Mouse (Mus musculus): ENCODE results near the gene Best2. TPM values are rescaled to one million over a fixed set of nuclear protein-coding genes. Genes with fewer than 3 reads are reported as not detected.

Best2 gene
- polyA plus RNA-seq, 1 experiment from 2014 or later, result not detected

- peaks cover 61% of the 10 kb centered on the region for H3K4me1 ChIP-seq (replicated peaks; ENCODE audit: control insufficient read depth, insufficient read depth, low read length)
- H3K9ac ChIP-seq (ENCODE audit: low read length), result no peak overlapping the region
- H3K4me3 ChIP-seq (ENCODE audit: low read depth, low read length), result no peak overlapping the region
- no peaks in the 10 kb centered on the region for H3K9me3 ChIP-seq (ENCODE audit: control insufficient read depth, low read length)
- peaks cover 18% of the 10 kb centered on the region for H3K27me3 ChIP-seq (replicated peaks; ENCODE audit: control insufficient read depth, insufficient read depth, low read length)
- H3K27ac ChIP-seq (ENCODE audit: low read depth), result 0 out of 2 replicates have a peak overlapping the region, but pooled peaks have one; percentile 77
- DNase-seq (ENCODE audit: low spot score) (no peak), ATAC-seq (replicated peaks; ENCODE audit: low FRiP score, low TSS enrichment, low read depth) (no peak)
- no peaks in the 10 kb centered on the region for H3K36me3 ChIP-seq (ENCODE audit: control insufficient read depth, insufficient read depth, low read length)
- WGBS, result 77% methylated on average over 15 of the region's 15 CpGs
- no peak overlapping the region for H3K4me2 ChIP-seq (ENCODE audit: low read length)
Observed at GRCm38 (mm10) chr8:84981644-84982498, 32.5 kb downstream of the Best2 start.

GRCm38 (mm10) chr8:84980622-84981358, 33.5 kb downstream of the Best2 start:
- H3K4me3 ChIP-seq (ENCODE audit: low read depth, low read length), result no peak overlapping the region
- peaks cover 68% of the 10 kb centered on the region for H3K4me1 ChIP-seq (replicated peaks; ENCODE audit: control insufficient read depth, insufficient read depth, low read length)
- H3K36me3 ChIP-seq (ENCODE audit: control insufficient read depth, insufficient read depth, low read length), result no peaks in the 10 kb centered on the region
- no peaks in the 10 kb centered on the region for H3K9me3 ChIP-seq (ENCODE audit: control insufficient read depth, low read length)
- peak overlapping the region; percentile 77 for H3K27ac ChIP-seq (ENCODE audit: low read depth)
- ATAC-seq (replicated peaks; ENCODE audit: low FRiP score, low TSS enrichment, low read depth) (no peak), DNase-seq (ENCODE audit: low spot score) (peak; percentile 73)
- peak overlapping the region; percentile 49; the same call in 1 of the 2 replicates for H3K9ac ChIP-seq (ENCODE audit: low read length)
- peaks cover 8% of the 10 kb centered on the region for H3K27me3 ChIP-seq (replicated peaks; ENCODE audit: control insufficient read depth, insufficient read depth, low read length)
- H3K4me2 ChIP-seq (ENCODE audit: low read length), result peak overlapping the region; percentile 99
- 34% methylated on average over 11 of the region's 11 CpGs for WGBS

GRCm38 (mm10) chr8:84979599-84980421, 34.5 kb downstream of the Best2 start:
- WGBS, result under 1% methylated on average over 42 of the region's 42 CpGs
- Histone ChIP-seq H3K4me2 (ENCODE audit: low read length) (peak overlapping the region; percentile 99), H3K4me1 (replicated peaks; ENCODE audit: control insufficient read depth, insufficient read depth, low read length) (peaks cover 65% of the 10 kb centered on the region), H3K4me3 (ENCODE audit: low read depth, low read length) (peak overlapping the region; percentile 54), H3K36me3 (ENCODE audit: control insufficient read depth, insufficient read depth, low read length) (peaks cover 6% of the 10 kb centered on the region; the same call in 1 of the 2 replicates), H3K9ac (ENCODE audit: low read length) (peak overlapping the region; percentile 49), H3K9me3 (ENCODE audit: control insufficient read depth, low read length) (no peaks in the 10 kb centered on the region), H3K27me3 (replicated peaks; ENCODE audit: control insufficient read depth, insufficient read depth, low read length) (peaks cover 8% of the 10 kb centered on the region), H3K27ac (ENCODE audit: low read depth) (peak overlapping the region; percentile 77)
- DNase-seq (ENCODE audit: low spot score), result peak; percentile 94
- ATAC-seq (replicated peaks; ENCODE audit: low FRiP score, low TSS enrichment, low read depth), result peak; percentile 36

GRCm38 (mm10) chr8:84978248-84978940, 35.9 kb downstream of the Best2 start, which contains the start of gene Junb:
TSS of gene Junb (minus strand) at chr8:84978718.
- H3K9ac ChIP-seq (ENCODE audit: low read length), result peak within 1 kb of the TSS; percentile 67
- peak within 1 kb of the TSS; percentile 54 for H3K4me3 ChIP-seq (ENCODE audit: low read depth, low read length)
- peak; percentile 56 for ATAC-seq (replicated peaks; ENCODE audit: low FRiP score, low TSS enrichment, low read depth)
- H3K4me2 ChIP-seq (ENCODE audit: low read length), result peak within 1 kb of the TSS; percentile 99
- under 1% methylated on average over 63 of the region's 63 CpGs for WGBS
- H3K4me1 ChIP-seq (replicated peaks; ENCODE audit: control insufficient read depth, insufficient read depth, low read length), result peaks cover 64% of the 10 kb centered on the region
- DNase-seq (ENCODE audit: low spot score), result peak; percentile 94
- peaks cover 19% of the 10 kb centered on the region for H3K36me3 ChIP-seq (ENCODE audit: control insufficient read depth, insufficient read depth, low read length)
- H3K9me3 ChIP-seq (ENCODE audit: control insufficient read depth, low read length), result no peaks in the 10 kb centered on the region
- H3K27me3 ChIP-seq (replicated peaks; ENCODE audit: control insufficient read depth, insufficient read depth, low read length), result peaks cover 8% of the 10 kb centered on the region
- H3K27ac ChIP-seq (ENCODE audit: low read depth), result peak within 1 kb of the TSS; percentile 77

DNA sequence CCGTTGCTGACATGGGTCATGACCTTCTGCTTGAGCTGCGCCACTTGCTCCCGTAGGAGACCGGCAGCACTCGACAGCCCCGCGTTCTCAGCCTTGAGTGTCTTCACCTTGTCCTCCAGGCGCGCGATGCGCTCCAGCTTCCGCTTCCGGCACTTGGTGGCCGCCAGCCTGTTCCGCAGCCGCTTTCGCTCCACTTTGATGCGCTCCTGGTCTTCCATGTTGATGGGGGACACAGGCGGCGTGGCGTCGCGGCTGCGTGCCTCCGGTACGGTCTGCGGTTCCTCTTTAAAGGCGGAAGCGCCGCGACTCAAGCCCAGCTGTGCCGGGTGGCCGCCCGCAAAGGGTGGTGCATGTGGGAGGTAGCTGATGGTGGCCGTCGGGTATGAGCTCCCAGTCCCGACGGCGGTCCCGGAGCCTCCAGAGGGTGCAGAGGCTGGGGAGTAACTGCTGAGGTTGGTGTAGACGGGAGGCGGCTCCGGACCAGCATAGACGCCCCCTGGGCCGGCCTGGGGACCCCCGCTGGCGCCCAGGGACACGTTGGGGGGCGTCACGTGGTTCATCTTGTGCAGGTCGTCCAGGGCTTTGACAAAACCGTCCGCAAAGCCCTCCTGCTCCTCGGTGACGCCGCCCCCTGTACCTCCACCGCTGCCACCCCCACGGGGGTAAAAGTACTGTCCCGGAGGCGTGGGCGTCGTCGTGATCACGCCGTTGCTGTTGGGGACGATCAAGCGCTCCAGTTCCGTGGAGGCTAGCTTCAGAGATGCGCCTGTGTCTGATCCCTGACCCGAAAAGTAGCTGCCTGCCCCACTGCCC, 36.7 kb downstream of the Best2 start:
- WGBS, result 1% methylated on average over 70 of the region's 70 CpGs
- Histone ChIP-seq H3K27me3 (replicated peaks; ENCODE audit: control insufficient read depth, insufficient read depth, low read length) (peaks cover 8% of the 10 kb centered on the region), H3K4me1 (replicated peaks; ENCODE audit: control insufficient read depth, insufficient read depth, low read length) (peaks cover 64% of the 10 kb centered on the region), H3K4me3 (ENCODE audit: low read depth, low read length) (peak overlapping the region; percentile 54), H3K4me2 (ENCODE audit: low read length) (peak overlapping the region; percentile 99), H3K9ac (ENCODE audit: low read length) (peak overlapping the region; percentile 67), H3K9me3 (ENCODE audit: control insufficient read depth, low read length) (no peaks in the 10 kb centered on the region), H3K36me3 (ENCODE audit: control insufficient read depth, insufficient read depth, low read length) (peaks cover 27% of the 10 kb centered on the region), H3K27ac (ENCODE audit: low read depth) (peak overlapping the region; percentile 70)
- peak; percentile 86 for DNase-seq (ENCODE audit: low spot score)
- ATAC-seq (replicated peaks; ENCODE audit: low FRiP score, low TSS enrichment, low read depth), result no peak

- peaks cover 8% of the 10 kb centered on the region for H3K27me3 ChIP-seq (replicated peaks; ENCODE audit: control insufficient read depth, insufficient read depth, low read length)
- H3K9ac ChIP-seq (ENCODE audit: low read length), result peak overlapping the region; percentile 67
- H3K4me2 ChIP-seq (ENCODE audit: low read length), result peak overlapping the region; percentile 99
- ATAC-seq (replicated peaks; ENCODE audit: low FRiP score, low TSS enrichment, low read depth) (no peak), DNase-seq (ENCODE audit: low spot score) (peak; percentile 63)
- H3K36me3 ChIP-seq (ENCODE audit: control insufficient read depth, insufficient read depth, low read length), result peaks cover 34% of the 10 kb centered on the region
- H3K9me3 ChIP-seq (ENCODE audit: control insufficient read depth, low read length), result no peaks in the 10 kb centered on the region
- peaks cover 59% of the 10 kb centered on the region for H3K4me1 ChIP-seq (replicated peaks; ENCODE audit: control insufficient read depth, insufficient read depth, low read length)
- peak overlapping the region; percentile 73 for H3K27ac ChIP-seq (ENCODE audit: low read depth)
- WGBS, result 3% methylated on average over 25 of the region's 25 CpGs
- H3K4me3 ChIP-seq (ENCODE audit: low read depth, low read length), result peak overlapping the region; percentile 54
Observed at GRCm38 (mm10) chr8:84976763-84977434, 37.4 kb downstream of the Best2 start.

Measured in intestine, embryonic 14.5 days (tissue).